Mouse (Mus musculus): Measurements from ENCODE around the gene Gp6. TPM values are rescaled to one million over a fixed set of nuclear protein-coding genes. Genes with fewer than 3 reads are reported as not detected.
"Not testable (repeated sequence)": the region's sequence is repeated elsewhere in the genome, so short reads cannot be mapped to it uniquely, and the experiment has no call there.

The Gp6 gene
- polyA plus RNA-seq, 1 experiment = 6.8 TPM

DNA sequence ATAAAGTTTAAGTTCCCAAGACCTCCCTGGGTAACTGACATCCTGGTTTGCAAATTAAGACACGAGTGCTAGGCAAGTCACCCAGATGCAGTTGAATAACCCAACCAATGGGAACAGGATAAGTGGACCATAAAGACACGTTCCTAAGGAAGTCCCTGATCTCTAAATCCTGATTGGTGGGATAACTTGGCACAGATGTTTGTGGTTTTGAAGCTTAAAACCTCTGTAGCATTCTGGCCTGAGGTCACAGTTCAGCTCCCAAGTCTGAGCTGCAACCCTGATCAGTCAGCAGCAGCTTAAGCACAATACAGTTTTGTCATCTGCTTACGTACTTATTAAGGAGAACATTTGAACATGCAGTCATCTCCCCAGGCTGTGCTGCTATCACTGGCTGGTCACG, 22.7 kb upstream of the Gp6 start:
- Histone ChIP-seq H3K36me3 (replicated peaks; ENCODE audit: low read length) (peaks cover 19% of the 10 kb centered on the region), H3K9me3 (peaks cover 8% of the 10 kb centered on the region), H3K4me3 (replicated peaks) (no peak overlapping the region), H3K27me3 (replicated peaks) (no peaks in the 10 kb centered on the region), H3K4me1 (peaks cover 52% of the 10 kb centered on the region)
- TF ChIP-seq GATA1 (IDR thresholded peaks at IDR 0.05; ENCODE audit: borderline replicate concordance, low read length) (no peak), FLI1 (IDR thresholded peaks at IDR 0.05; ENCODE audit: low read length) (no peak)

DNA sequence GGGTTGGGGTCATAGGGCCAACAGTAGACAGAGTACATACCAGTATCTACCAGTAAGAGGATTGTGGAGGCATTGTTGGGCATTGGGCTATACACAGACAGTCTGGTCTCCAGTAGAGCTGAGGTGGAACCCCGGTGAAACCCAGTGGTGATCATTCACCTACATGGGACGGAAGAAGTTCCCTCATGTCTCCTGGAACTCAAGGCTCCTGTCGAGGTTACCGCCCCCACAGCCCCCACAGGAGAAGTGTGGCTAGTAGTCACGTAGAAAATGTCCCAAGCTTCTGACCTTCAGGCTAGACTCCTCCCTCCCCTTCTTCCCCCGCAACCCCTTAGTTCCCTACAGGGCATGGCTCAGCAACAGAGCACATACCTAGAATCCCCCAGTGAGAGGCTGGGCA, 22.1 kb upstream of the Gp6 start:
- no peak for TF ChIP-seq GATA1 (IDR thresholded peaks at IDR 0.05; ENCODE audit: borderline replicate concordance, low read length)
- no peak for TF ChIP-seq FLI1 (IDR thresholded peaks at IDR 0.05; ENCODE audit: low read length)
- Histone ChIP-seq H3K9me3 (peaks cover 8% of the 10 kb centered on the region), H3K4me3 (replicated peaks) (no peak overlapping the region), H3K36me3 (replicated peaks; ENCODE audit: low read length) (peaks cover 19% of the 10 kb centered on the region), H3K27me3 (replicated peaks) (no peaks in the 10 kb centered on the region), H3K4me1 (peaks cover 47% of the 10 kb centered on the region)

DNA sequence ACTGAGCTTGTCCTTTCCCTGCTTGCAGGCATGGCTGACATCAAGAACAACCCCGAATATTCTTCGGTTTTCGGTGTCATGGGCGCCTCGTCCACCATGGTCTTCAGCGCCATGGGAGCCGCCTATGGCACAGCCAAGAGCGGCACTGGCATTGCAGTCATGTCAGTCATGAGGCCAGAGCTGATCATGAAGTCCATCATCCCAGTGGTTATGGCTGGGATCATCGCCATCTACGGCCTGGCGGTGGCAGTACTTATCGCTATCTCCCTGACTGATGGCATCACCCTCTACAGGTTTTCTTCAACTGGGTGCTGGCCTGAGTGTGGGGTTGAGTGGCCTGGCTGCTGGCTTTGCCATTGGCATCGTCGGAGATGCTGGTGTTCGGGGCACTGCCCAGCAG, 14.9 kb upstream of the Gp6 start:
- H3K27me3 ChIP-seq (replicated peaks); H3K9me3 ChIP-seq; H3K36me3 ChIP-seq (replicated peaks; ENCODE audit: low read length); H3K4me1 ChIP-seq; H3K4me3 ChIP-seq (replicated peaks): not testable (repeated sequence)

DNA sequence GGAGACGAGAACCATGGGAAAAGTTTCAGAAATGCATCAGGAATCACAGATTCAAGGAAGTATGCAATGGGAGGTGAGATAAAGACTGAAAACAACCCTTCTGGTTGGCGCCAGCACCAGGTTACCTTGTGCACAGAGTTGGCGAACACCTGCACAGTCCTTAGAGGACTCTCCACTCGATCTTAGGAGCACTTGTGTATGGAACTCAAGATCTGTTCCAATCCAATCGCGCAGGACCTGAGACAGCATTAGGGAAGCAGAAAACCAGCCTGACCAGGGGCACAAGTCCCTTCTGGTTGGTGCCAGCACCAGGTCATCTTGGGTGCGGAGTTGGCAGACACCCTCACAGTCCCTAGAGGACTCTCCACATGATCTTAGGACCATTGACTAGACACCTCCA, 24.0 kb downstream of the Gp6 start:
- H3K36me3 ChIP-seq (replicated peaks; ENCODE audit: low read length) = peaks cover 53% of the 10 kb centered on the region
- H3K4me3 ChIP-seq (replicated peaks) = no peak overlapping the region
- peaks cover 29% of the 10 kb centered on the region for H3K4me1 ChIP-seq
- peaks cover 16% of the 10 kb centered on the region; the same call in 1 of the 2 replicates for H3K9me3 ChIP-seq
- TF ChIP-seq GATA1 (IDR thresholded peaks at IDR 0.05; ENCODE audit: borderline replicate concordance, low read length) (no peak), FLI1 (IDR thresholded peaks at IDR 0.05; ENCODE audit: low read length) (no peak)
- no peaks in the 10 kb centered on the region for H3K27me3 ChIP-seq (replicated peaks)

DNA sequence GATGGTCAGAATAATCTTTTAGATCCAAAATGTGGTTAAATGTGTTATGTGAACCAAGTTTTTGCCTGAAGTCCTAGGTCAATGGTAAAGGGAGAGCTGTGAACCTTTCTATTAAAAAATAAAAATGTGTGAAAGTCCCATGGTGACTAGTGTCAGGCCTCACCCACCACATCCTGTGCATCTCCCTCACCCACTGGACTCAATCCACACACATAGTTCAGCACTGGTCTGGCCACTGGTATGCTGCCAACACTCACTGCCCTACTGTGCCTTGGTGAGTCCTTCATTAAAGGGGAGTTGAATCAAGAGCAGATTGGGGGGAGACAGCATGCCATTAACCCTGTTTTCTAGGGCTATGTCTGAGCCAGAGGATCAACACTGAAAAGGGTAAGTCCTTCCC, 60.0 kb downstream of the Gp6 start, which contains the start of gene Ncr1:
Ncr1 (plus strand) TSS at position 216 of the 400 bp plus-strand sequence.
- no peak within 1 kb of the TSS for H3K4me3 ChIP-seq (replicated peaks)
- H3K4me1 ChIP-seq = peaks cover 9% of the 10 kb centered on the region
- no peaks in the 10 kb centered on the region for H3K27me3 ChIP-seq (replicated peaks)
- TF ChIP-seq GATA1 (IDR thresholded peaks at IDR 0.05; ENCODE audit: borderline replicate concordance, low read length) (no peak), FLI1 (IDR thresholded peaks at IDR 0.05; ENCODE audit: low read length) (no peak)
- H3K9me3 ChIP-seq = no peaks in the 10 kb centered on the region
- peaks cover 9% of the 10 kb centered on the region for H3K36me3 ChIP-seq (replicated peaks; ENCODE audit: low read length)

DNA sequence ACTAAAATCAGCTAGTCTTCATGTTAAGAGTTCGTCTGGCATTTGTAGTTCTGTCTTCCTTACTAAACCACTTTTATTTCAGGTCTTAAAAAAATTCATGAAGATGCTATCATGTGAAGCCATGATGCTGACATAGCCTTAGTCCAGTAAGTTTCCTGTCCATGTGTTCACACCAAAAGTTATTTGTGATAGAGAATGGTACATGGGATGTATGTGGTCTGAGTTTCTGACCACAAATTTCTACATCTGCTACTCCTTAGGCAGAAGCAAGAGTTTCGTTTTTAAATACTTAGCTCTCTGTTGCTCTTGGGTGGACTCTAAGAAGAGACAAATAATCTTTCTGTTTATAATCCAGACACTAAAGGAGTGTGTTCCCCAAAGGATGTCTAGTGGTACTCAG, 74.2 kb downstream of the Gp6 start:
- TF ChIP-seq FLI1 (IDR thresholded peaks at IDR 0.05; ENCODE audit: low read length) (no peak), GATA1 (IDR thresholded peaks at IDR 0.05; ENCODE audit: borderline replicate concordance, low read length) (no peak)
- Histone ChIP-seq H3K4me3 (replicated peaks) (no peak overlapping the region), H3K9me3 (peaks cover 5% of the 10 kb centered on the region; the same call in 1 of the 2 replicates), H3K4me1 (peaks cover 17% of the 10 kb centered on the region; the same call in 1 of the 2 replicates), H3K27me3 (replicated peaks) (no peaks in the 10 kb centered on the region), H3K36me3 (replicated peaks; ENCODE audit: low read length) (peaks cover 11% of the 10 kb centered on the region)

Other genes with a start within 250 kb of the Gp6 start
- gene Leng9, start 247.4 kb downstream of the Gp6 start, polyA plus RNA-seq (2012; ENCODE audit: insufficient read depth, low replicate concordance) = 1.6 and 5.1 TPM in 2 replicates
- 634 and 2,176 TPM in 2 replicates for gene Cdc42ep5, start 232.9 kb downstream of the Gp6 start, polyA plus RNA-seq (2012; ENCODE audit: insufficient read depth, low replicate concordance)
- not detected in 2 replicates for gene Lilra5, start 160.0 kb downstream of the Gp6 start, polyA plus RNA-seq (2012; ENCODE audit: insufficient read depth, low replicate concordance)
- not detected in 2 replicates for gene Ncr1, start 60.0 kb downstream of the Gp6 start, polyA plus RNA-seq (2012; ENCODE audit: insufficient read depth, low replicate concordance)
- 0.54 and 1.6 TPM in 2 replicates for gene Rdh13, start 47.9 kb upstream of the Gp6 start, polyA plus RNA-seq (2012; ENCODE audit: insufficient read depth, low replicate concordance)
- gene Eps8l1, start 62.9 kb upstream of the Gp6 start, polyA plus RNA-seq (2012; ENCODE audit: insufficient read depth, low replicate concordance) = not detected in 2 replicates
- gene Ppp1r12c, start 103.9 kb upstream of the Gp6 start, polyA plus RNA-seq (2012; ENCODE audit: insufficient read depth, low replicate concordance) = 267 and 1,249 TPM in 2 replicates
- gene Tnnt1, start 118.6 kb upstream of the Gp6 start, polyA plus RNA-seq (2012; ENCODE audit: insufficient read depth, low replicate concordance) = 38.2 TPM in 1 of 2 replicates, not detected in the other
- 3.9 TPM in 1 of 2 replicates, not detected in the other for gene Tnni3, start 126.5 kb upstream of the Gp6 start, polyA plus RNA-seq (2012; ENCODE audit: insufficient read depth, low replicate concordance)
- 1.3 and 5.0 TPM in 2 replicates for gene Dnaaf3, start 134.7 kb upstream of the Gp6 start, polyA plus RNA-seq (2012; ENCODE audit: insufficient read depth, low replicate concordance)
- 2.6 TPM in 1 of 2 replicates, not detected in the other for gene Syt5, start 149.8 kb upstream of the Gp6 start, polyA plus RNA-seq (2012; ENCODE audit: insufficient read depth, low replicate concordance)
- 0.16 TPM in 1 of 2 replicates, not detected in the other for gene Ptprh, start 206.3 kb upstream of the Gp6 start, polyA plus RNA-seq (2012; ENCODE audit: insufficient read depth, low replicate concordance)
- 5.3 and 15.1 TPM in 2 replicates for gene Tmem86b, start 233.7 kb upstream of the Gp6 start, polyA plus RNA-seq (2012; ENCODE audit: insufficient read depth, low replicate concordance)

Measured in megakaryocyte, embryonic 14.5 days (primary cell).